Mouse (Mus musculus) stomach, postnatal 0 days (tissue): ENCODE results near the gene Map3k14.

Experiments
- CTCF ChIP-seq: IDR thresholded peaks from 2 replicates; pipeline ENCODE4 v1.5.1; 2016; ENCODE audit warnings: antibody characterized with exemption, low read depth, mild to moderate bottlenecking, moderate library complexity
- EP300 ChIP-seq: optimal IDR thresholded peaks from 2 replicates; pipeline ENCODE3; 2016; ENCODE audit warnings: antibody characterized with exemption

DNA sequence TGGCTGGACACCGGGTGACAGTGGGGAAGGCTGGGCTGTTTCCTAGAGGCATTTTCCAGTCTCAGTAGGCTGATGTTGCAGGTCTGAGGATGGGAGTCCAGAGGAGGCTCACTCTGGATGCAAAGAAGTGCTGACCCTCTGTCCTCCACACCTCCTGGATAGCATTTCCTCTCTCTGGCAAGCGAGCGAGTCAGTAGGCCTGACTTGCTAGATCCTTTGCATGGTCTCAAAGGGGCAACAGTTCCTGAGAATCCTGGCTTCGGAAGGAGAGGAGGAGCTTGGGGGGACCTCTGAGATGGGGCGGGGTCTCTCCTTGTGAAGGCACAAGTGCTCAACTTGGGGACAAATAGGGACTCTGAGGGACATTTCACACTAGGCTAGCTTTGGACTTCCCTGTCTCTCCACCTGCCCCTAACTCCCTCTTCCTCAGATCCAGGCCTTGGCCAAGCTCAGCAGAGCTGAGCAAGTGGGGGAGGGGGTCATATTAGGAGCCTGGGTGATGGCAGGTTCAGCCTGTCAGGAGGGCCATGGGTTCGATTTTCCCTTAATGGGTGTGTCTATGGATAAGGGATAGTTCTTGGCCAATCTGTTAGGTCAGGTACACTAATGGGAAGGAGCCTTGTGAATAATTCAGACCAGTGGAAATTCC, 94.8 kb downstream of the Map3k14 start:
- TF ChIP-seq CTCF (no peak), EP300 (no peak)
